ENCODE assay signal across 8 mouse cellular contexts in genomic region chr7:142387419-142388148, GRCm38 (mm10). TPM values are rescaled to one million over a fixed set of nuclear protein-coding genes. Genes with fewer than 3 reads are reported as not detected.
DNase-seq lines count a peak whose midpoint lies in the region; ATAC-seq and TF ChIP-seq lines count a peak whose summit lies in the region.

Gene Ctsd, minus strand, starts transcription at chr7:142388038.

- H3K4me2 ChIP-seq in lung, postnatal 0 days (replicated peaks; ENCODE audit: low read depth, low read length): peak within 1 kb of the TSS; percentile 87

- WGBS in hindbrain, embryonic 10.5 days: under 1% methylated on average over 55 of the region's 55 CpGs
- 1% methylated on average over 48 of the region's 55 CpGs for WGBS in lung, postnatal 0 days

- 0 out of 2 replicates have a peak, but pooled peaks cover 6% of the 10 kb centered on the region for H3K27me3 ChIP-seq in hindbrain, embryonic 10.5 days (ENCODE audit: insufficient read depth, poor library complexity, severe bottlenecking)
- no peaks in the 10 kb centered on the region for H3K27me3 ChIP-seq in lung, postnatal 0 days (replicated peaks; ENCODE audit: insufficient read depth, low read length)

- H3K36me3 ChIP-seq in hindbrain, embryonic 10.5 days: peaks cover 31% of the 10 kb centered on the region
- H3K36me3 ChIP-seq in lung, postnatal 0 days (ENCODE audit: insufficient read depth, low read length): peaks cover 24% of the 10 kb centered on the region

- H3K27ac ChIP-seq in hindbrain, embryonic 10.5 days: peak within 1 kb of the TSS; percentile 92
- H3K27ac ChIP-seq in lung, postnatal 0 days (ENCODE audit: low read length): peak within 1 kb of the TSS; percentile 87

- peaks cover 27% of the 10 kb centered on the region for H3K4me1 ChIP-seq in hindbrain, embryonic 10.5 days (replicated peaks)
- peaks cover 14% of the 10 kb centered on the region for H3K4me1 ChIP-seq in lung, postnatal 0 days (ENCODE audit: insufficient read depth, low read depth, low read length)

- peak within 1 kb of the TSS; percentile 91 for H3K9ac ChIP-seq in lung, postnatal 0 days (replicated peaks; ENCODE audit: low read depth)

- peak within 1 kb of the TSS; percentile 92 for H3K4me3 ChIP-seq in hindbrain, embryonic 10.5 days
- peak within 1 kb of the TSS; percentile 75 for H3K4me3 ChIP-seq in lung, postnatal 0 days (ENCODE audit: low read depth, low read length)

- no peak for TF ChIP-seq CTCF in lung, postnatal 0 days (IDR thresholded peaks at IDR 0.05)

- TF ChIP-seq EP300 in lung, postnatal 0 days (IDR thresholded peaks at IDR 0.05): no peak

- ATAC-seq in frontal cortex, adult (ENCODE audit: low TSS enrichment): peak; percentile 86
- peak; percentile 98 for ATAC-seq in lung, postnatal 0 days

- peak; percentile 88 for DNase-seq in MEL-GATA-1-ER (ENCODE audit: extremely low read depth, low read depth)
- DNase-seq in cerebellum, adult 8-10 months: peak; percentile 96
- DNase-seq in hindbrain, embryonic 10.5 days (ENCODE audit: low spot score): peak; percentile 99
- peak; percentile 98 for DNase-seq in layer of hippocampus, adult 9-11 months
- peak; percentile 99 for DNase-seq in lung, postnatal 0 days (ENCODE audit: low spot score)
- DNase-seq in ovary, postnatal 14 days (ENCODE audit: low spot score): peak; percentile 94
- peak; percentile 94 for DNase-seq in thymus, postnatal 14 days

- no peaks in the 10 kb centered on the region for H3K9me3 ChIP-seq in hindbrain, embryonic 10.5 days
- no peaks in the 10 kb centered on the region for H3K9me3 ChIP-seq in lung, postnatal 0 days (ENCODE audit: low read length)

RNA-seq across cellular contexts. Expression of gene Ctsd, which starts in this region (rescaled TPM):
- polyA plus RNA-seq in hindbrain, embryonic 10.5 days (2016; fragmentation: Nextera tagmentation; extraction: Ambion mirVana): 159 and 198 TPM in 2 replicates
- 469 and 481 TPM in 2 replicates for polyA plus RNA-seq in lung, postnatal 0 days (2015; fragmentation: Nextera tagmentation; extraction: Ambion mirVana)

Comparison
In these comparisons a context has a peak if more than half of its experiments do, and no peak if none do; other contexts are left out.
1. Peak in every context shown above with its lines: DNase-seq, ATAC-seq, H3K4me3 ChIP-seq and H3K27ac ChIP-seq.